Mouse (Mus musculus) limb, embryonic 15.5 days (tissue): ENCODE data around the gene Dnm3. TPM values are rescaled to one million over a fixed set of nuclear protein-coding genes. Genes with fewer than 3 reads are reported as not detected.

ENCODE experiments used
- ATAC-seq: fragments of 200-750 bp; cut with Nextera tagmentation; 2 replicates; pipeline ENCODE4 v1.8.0; 2017; ENCODE audit warnings: low read depth, moderate TSS enrichment; ENCODE audit not compliant: insufficient number of reproducible peaks, low FRiP score, low TSS enrichment
- H3K27ac ChIP-seq: fragments of 300-500 bp; sonication (generic); 2 replicates; pipeline ENCODE4 v1.5.1; 2015; ENCODE audit warnings: moderate library complexity, mild to moderate bottlenecking, inconsistent platforms
- H3K27me3 ChIP-seq: fragments of 300-500 bp; sonication (generic); 2 replicates; pipeline ENCODE4 v1.6.1; 2015; ENCODE audit warnings: inconsistent platforms
- H3K36me3 ChIP-seq: fragments of 300-500 bp; sonication (generic); 2 replicates; pipeline ENCODE4 v1.6.1; 2015; ENCODE audit warnings: inconsistent platforms
- H3K4me1 ChIP-seq: fragments of 300-500 bp; sonication (generic); 2 replicates; pipeline ENCODE4 v1.6.1; 2015; ENCODE audit warnings: inconsistent platforms
- H3K4me2 ChIP-seq: fragments of 300-500 bp; sonication (generic); 2 replicates; pipeline ENCODE4 v1.6.1; 2015; ENCODE audit warnings: mild to moderate bottlenecking, inconsistent platforms
- H3K4me3 ChIP-seq: fragments of 300-500 bp; sonication (generic); 2 replicates; pipeline ENCODE4 v1.5.1; 2015; ENCODE audit warnings: mild to moderate bottlenecking, inconsistent platforms
- H3K9ac ChIP-seq: fragments of 300-500 bp; sonication (generic); 2 replicates; pipeline ENCODE4 v1.6.1; 2015; ENCODE audit warnings: inconsistent platforms
- H3K9me3 ChIP-seq: fragments of 300-500 bp; sonication (generic); 2 replicates; pipeline ENCODE4 v1.6.1; 2016; ENCODE audit warnings: inconsistent platforms
- WGBS: fragments of 180-500 bp; shearing (Covaris S2); methylation state at CpG from one replicate; pipeline ENCODE4 v1.1.7; 2015; 5-methylcytosine and 5-hydroxymethylcytosine counted together
- polyA plus RNA-seq: library from polyadenylated mRNA; unstranded; fragments of >200 nt; fragmentation: Nextera tagmentation; extraction: Ambion mirVana; gene quantifications from 2 replicates; pipeline ENCODE4 v1.2.1, GENCODE M21; 2015

The Dnm3 gene
- polyA plus RNA-seq, 1 experiment from 2014 or later: 23.6 TPM

- ATAC-seq: peak; percentile 79
- Histone ChIP-seq H3K9me3 (no peaks in the 10 kb centered on the region), H3K4me1 (peaks cover 61% of the 10 kb centered on the region), H3K4me2 (no peak overlapping the region), H3K27ac (peak overlapping the region; percentile 94), H3K4me3 (no peak overlapping the region), H3K36me3 (no peaks in the 10 kb centered on the region), H3K9ac (no peak overlapping the region), H3K27me3 (no peaks in the 10 kb centered on the region)
- 16% methylated on average over 7 of the region's 7 CpGs for WGBS
Measured at GRCm38 (mm10) chr1:162016982-162017381, 460.9 kb downstream of the Dnm3 start.

GRCm38 (mm10) chr1:162015247-162015862, 462.5 kb downstream of the Dnm3 start:
- ATAC-seq: peak; percentile 76; the same call in 1 of the 2 replicates
- Histone ChIP-seq H3K36me3 (no peaks in the 10 kb centered on the region), H3K4me3 (no peak overlapping the region), H3K9ac (no peak overlapping the region), H3K9me3 (no peaks in the 10 kb centered on the region), H3K27me3 (no peaks in the 10 kb centered on the region), H3K4me2 (no peak overlapping the region), H3K27ac (peak overlapping the region; percentile 94), H3K4me1 (peaks cover 56% of the 10 kb centered on the region)
- 16% methylated on average over 8 of the region's 8 CpGs for WGBS

GRCm38 (mm10) chr1:162013561-162013960, 464.3 kb downstream of the Dnm3 start:
- peak overlapping the region; percentile 94 for H3K27ac ChIP-seq
- H3K4me1 ChIP-seq: peaks cover 68% of the 10 kb centered on the region
- WGBS: 58% methylated on average over 4 of the region's 4 CpGs
- no peak for ATAC-seq
- no peaks in the 10 kb centered on the region for H3K27me3 ChIP-seq
- H3K4me3 ChIP-seq: no peak overlapping the region
- no peak overlapping the region for H3K9ac ChIP-seq
- H3K9me3 ChIP-seq: no peaks in the 10 kb centered on the region
- no peak overlapping the region for H3K4me2 ChIP-seq
- H3K36me3 ChIP-seq: no peaks in the 10 kb centered on the region

GRCm38 (mm10) chr1:162011523-162012245, 466.1 kb downstream of the Dnm3 start:
- ATAC-seq: no peak
- Histone ChIP-seq H3K36me3 (no peaks in the 10 kb centered on the region), H3K4me3 (no peak overlapping the region), H3K9me3 (no peaks in the 10 kb centered on the region), H3K27ac (peak overlapping the region; percentile 1; the same call in 1 of the 2 replicates), H3K4me1 (peaks cover 71% of the 10 kb centered on the region), H3K4me2 (no peak overlapping the region), H3K27me3 (no peaks in the 10 kb centered on the region), H3K9ac (no peak overlapping the region)
- 73% methylated on average over 16 of the region's 16 CpGs for WGBS

GRCm38 (mm10) chr1:162009086-162009485, 468.7 kb downstream of the Dnm3 start:
- no peak overlapping the region for H3K4me3 ChIP-seq
- H3K9ac ChIP-seq: no peak overlapping the region
- H3K4me1 ChIP-seq: peaks cover 63% of the 10 kb centered on the region
- H3K36me3 ChIP-seq: no peaks in the 10 kb centered on the region
- H3K4me2 ChIP-seq: peak overlapping the region; percentile 29
- no peaks in the 10 kb centered on the region for H3K9me3 ChIP-seq
- no peaks in the 10 kb centered on the region for H3K27me3 ChIP-seq
- 0 out of 2 replicates have a peak, but pooled peaks have one; percentile 8 for ATAC-seq
- peak overlapping the region; percentile 97 for H3K27ac ChIP-seq
- WGBS: 13% methylated on average over 8 of the region's 8 CpGs

GRCm38 (mm10) chr1:162008631-162009067, 469.2 kb downstream of the Dnm3 start:
- ATAC-seq: peak; percentile 68
- 9% methylated on average over 8 of the region's 8 CpGs for WGBS
- no peaks in the 10 kb centered on the region for H3K27me3 ChIP-seq
- peaks cover 65% of the 10 kb centered on the region for H3K4me1 ChIP-seq
- no peaks in the 10 kb centered on the region for H3K36me3 ChIP-seq
- peak overlapping the region; percentile 97 for H3K27ac ChIP-seq
- no peaks in the 10 kb centered on the region for H3K9me3 ChIP-seq
- peak overlapping the region; percentile 29 for H3K4me2 ChIP-seq
- H3K9ac ChIP-seq: no peak overlapping the region
- H3K4me3 ChIP-seq: no peak overlapping the region

- Histone ChIP-seq H3K36me3 (no peaks in the 10 kb centered on the region), H3K4me2 (no peak overlapping the region), H3K4me1 (peaks cover 65% of the 10 kb centered on the region), H3K27ac (peak overlapping the region; percentile 97), H3K9me3 (no peaks in the 10 kb centered on the region), H3K9ac (no peak overlapping the region), H3K4me3 (no peak overlapping the region), H3K27me3 (no peaks in the 10 kb centered on the region)
- 0 out of 2 replicates have a peak, but pooled peaks have one; percentile 33 for ATAC-seq
- WGBS: 8% methylated on average over 4 of the region's 4 CpGs
Measured at GRCm38 (mm10) chr1:162008208-162008607, 469.6 kb downstream of the Dnm3 start.

- Histone ChIP-seq H3K9me3 (no peaks in the 10 kb centered on the region), H3K4me3 (no peak overlapping the region), H3K4me1 (peaks cover 69% of the 10 kb centered on the region), H3K27ac (peak overlapping the region; percentile 97), H3K9ac (no peak overlapping the region), H3K4me2 (no peak overlapping the region), H3K36me3 (no peaks in the 10 kb centered on the region), H3K27me3 (no peaks in the 10 kb centered on the region)
- WGBS: 52% methylated on average over 9 of the region's 9 CpGs
- no peak for ATAC-seq
Measured at GRCm38 (mm10) chr1:162006109-162006508, 471.7 kb downstream of the Dnm3 start.

- Histone ChIP-seq H3K9ac (no peak overlapping the region), H3K4me3 (peak overlapping the region; percentile 15; the same call in 1 of the 2 replicates), H3K4me1 (peaks cover 75% of the 10 kb centered on the region), H3K9me3 (no peaks in the 10 kb centered on the region), H3K27me3 (no peaks in the 10 kb centered on the region), H3K27ac (peak overlapping the region; percentile 94), H3K4me2 (peak overlapping the region; percentile 6; the same call in 1 of the 2 replicates), H3K36me3 (no peaks in the 10 kb centered on the region)
- no peak for ATAC-seq
- WGBS: 33% methylated on average over 23 of the region's 23 CpGs
Measured at GRCm38 (mm10) chr1:162004821-162005770, 472.7 kb downstream of the Dnm3 start.

GRCm38 (mm10) chr1:162004518-162004780, 473.4 kb downstream of the Dnm3 start:
- Histone ChIP-seq H3K27ac (peak overlapping the region; percentile 94), H3K9ac (no peak overlapping the region), H3K36me3 (no peaks in the 10 kb centered on the region), H3K4me1 (peaks cover 74% of the 10 kb centered on the region), H3K9me3 (no peaks in the 10 kb centered on the region), H3K4me3 (no peak overlapping the region), H3K27me3 (no peaks in the 10 kb centered on the region), H3K4me2 (no peak overlapping the region)
- WGBS: 23% methylated on average over 7 of the region's 7 CpGs
- ATAC-seq: no peak

- Histone ChIP-seq H3K9me3 (no peaks in the 10 kb centered on the region), H3K27me3 (no peaks in the 10 kb centered on the region), H3K4me1 (peaks cover 75% of the 10 kb centered on the region), H3K27ac (peak overlapping the region; percentile 94), H3K4me2 (no peak overlapping the region), H3K9ac (no peak overlapping the region), H3K4me3 (no peak overlapping the region), H3K36me3 (no peaks in the 10 kb centered on the region)
- 37% methylated on average over 14 of the region's 14 CpGs for WGBS
- ATAC-seq: peak; percentile 14; the same call in 1 of the 2 replicates
Measured at GRCm38 (mm10) chr1:162003729-162004517, 473.9 kb downstream of the Dnm3 start.
